Mouse (Mus musculus): ENCODE data around the gene Olfr76. TPM values are rescaled to one million over a fixed set of nuclear protein-coding genes. Genes with fewer than 3 reads are reported as not detected.

Olfr76 gene
- polyA plus RNA-seq, 1 experiment from 2014 or later, result not detected

Other genes starting within 250 kb of the Olfr76 start
- not detected in 2 replicates for gene Olfr1419, start 248.1 kb downstream of the Olfr76 start, polyA plus RNA-seq (2015; fragmentation: Nextera tagmentation; extraction: Ambion mirVana)
- 0.16 TPM in 1 of 2 replicates, not detected in the other for gene Olfr1420, start 236.6 kb downstream of the Olfr76 start, polyA plus RNA-seq (2015; fragmentation: Nextera tagmentation; extraction: Ambion mirVana)
- 19.6 and 21.4 TPM in 2 replicates for gene Patl1, start 210.8 kb downstream of the Olfr76 start, polyA plus RNA-seq (2015; fragmentation: Nextera tagmentation; extraction: Ambion mirVana)
- gene Osbp, start 157.3 kb downstream of the Olfr76 start, polyA plus RNA-seq (2015; fragmentation: Nextera tagmentation; extraction: Ambion mirVana), result 3.9 and 4.1 TPM in 2 replicates
- not detected in 2 replicates for gene Olfr1423, start 81.9 kb downstream of the Olfr76 start, polyA plus RNA-seq (2015; fragmentation: Nextera tagmentation; extraction: Ambion mirVana)
- gene Olfr1424, start 60.5 kb downstream of the Olfr76 start, polyA plus RNA-seq (2015; fragmentation: Nextera tagmentation; extraction: Ambion mirVana), result not detected in 2 replicates
- gene Olfr1425, start 45.5 kb downstream of the Olfr76 start, polyA plus RNA-seq (2015; fragmentation: Nextera tagmentation; extraction: Ambion mirVana), result not detected in 2 replicates
- gene Olfr1426, start 31.2 kb downstream of the Olfr76 start, polyA plus RNA-seq (2015; fragmentation: Nextera tagmentation; extraction: Ambion mirVana), result not detected in 2 replicates
- not detected in 2 replicates for gene Olfr1427, start 19.9 kb downstream of the Olfr76 start, polyA plus RNA-seq (2015; fragmentation: Nextera tagmentation; extraction: Ambion mirVana)
- gene Olfr1428, start 7.3 kb downstream of the Olfr76 start, polyA plus RNA-seq (2015; fragmentation: Nextera tagmentation; extraction: Ambion mirVana), result not detected in 2 replicates
- gene Olfr1555-ps1, start 46.9 kb upstream of the Olfr76 start, polyA plus RNA-seq (2015; fragmentation: Nextera tagmentation; extraction: Ambion mirVana), result not detected in 2 replicates
- not detected in 2 replicates for gene Olfr1431, start 77.4 kb upstream of the Olfr76 start, polyA plus RNA-seq (2015; fragmentation: Nextera tagmentation; extraction: Ambion mirVana)
- not detected in 2 replicates for gene Olfr1432, start 109.4 kb upstream of the Olfr76 start, polyA plus RNA-seq (2015; fragmentation: Nextera tagmentation; extraction: Ambion mirVana)
- gene Olfr262, start 118.5 kb upstream of the Olfr76 start, polyA plus RNA-seq (2015; fragmentation: Nextera tagmentation; extraction: Ambion mirVana), result not detected in 2 replicates
- gene Olfr235, start 137.8 kb upstream of the Olfr76 start, polyA plus RNA-seq (2015; fragmentation: Nextera tagmentation; extraction: Ambion mirVana), result not detected in 2 replicates
- gene Olfr1434, start 156.7 kb upstream of the Olfr76 start, polyA plus RNA-seq (2015; fragmentation: Nextera tagmentation; extraction: Ambion mirVana), result not detected in 2 replicates
- not detected in 2 replicates for gene Olfr1436, start 175.9 kb upstream of the Olfr76 start, polyA plus RNA-seq (2015; fragmentation: Nextera tagmentation; extraction: Ambion mirVana)
- not detected in 2 replicates for gene Olfr1437, start 201.9 kb upstream of the Olfr76 start, polyA plus RNA-seq (2015; fragmentation: Nextera tagmentation; extraction: Ambion mirVana)
- not detected in 2 replicates for gene Olfr1438-ps1, start 212.7 kb upstream of the Olfr76 start, polyA plus RNA-seq (2015; fragmentation: Nextera tagmentation; extraction: Ambion mirVana)